Mouse (Mus musculus) adrenal gland, adult 18-20 months (tissue): ENCODE measurements at regions not wholly inside any gene's neighbourhood (a gene's known extent, or its start where the extent isn't known, plus 50 kb on each side); places are given as distances from the start of the nearest gene placed in this dataset.

Experiments
- DNase-seq, 2 experiments: peaks; one replicate each; pipeline ENCODE4 v3.0.0; 2021 to 2022; ENCODE audit warnings: low spot score in 2 of 2

DNA sequence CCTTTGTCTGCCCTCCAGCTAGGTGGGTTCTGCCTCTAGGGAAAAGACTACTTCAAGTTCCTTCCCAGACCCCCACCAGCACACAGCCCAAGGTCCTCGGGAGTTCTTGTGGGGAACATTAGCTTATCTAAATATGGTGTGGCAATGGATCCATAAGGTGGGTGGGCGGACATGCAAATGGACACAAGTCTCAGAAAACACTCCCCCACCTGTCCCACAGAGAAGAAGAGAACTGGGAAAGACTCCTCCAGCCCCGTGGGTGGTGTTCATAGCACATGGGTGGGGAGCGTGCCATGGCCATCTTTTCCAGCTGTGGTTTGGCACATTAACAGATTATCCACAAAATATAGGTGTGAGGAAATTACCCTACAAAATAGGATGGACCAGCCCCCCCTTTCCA, 177.5 kb downstream of the Bcl11b start:
- DNase-seq, result no peak

GRCm38 (mm10) chr12:107831400-107832128, 171.8 kb downstream of the Bcl11b start:
- DNase-seq, result no peak

DNA sequence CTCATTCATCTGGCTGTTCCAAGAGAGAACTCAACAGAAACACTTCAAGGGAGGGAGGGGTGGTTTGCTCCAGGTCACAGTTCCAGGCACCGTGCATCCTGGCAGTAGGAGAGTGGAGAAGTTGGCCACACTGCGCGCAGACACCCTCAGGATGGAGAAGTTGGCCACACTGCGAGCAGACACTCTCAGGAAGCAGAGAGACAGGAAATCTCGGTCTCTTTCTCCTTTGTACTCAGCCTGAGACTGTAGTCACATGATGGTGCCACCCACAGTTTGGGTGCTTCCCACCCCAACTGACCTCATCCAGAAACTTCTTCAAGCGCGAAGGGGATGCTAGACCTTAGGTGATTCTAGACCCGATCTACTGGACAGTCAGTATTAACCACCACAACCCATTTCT, 170.4 kb downstream of the Bcl11b start:
- no peak for DNase-seq

DNA sequence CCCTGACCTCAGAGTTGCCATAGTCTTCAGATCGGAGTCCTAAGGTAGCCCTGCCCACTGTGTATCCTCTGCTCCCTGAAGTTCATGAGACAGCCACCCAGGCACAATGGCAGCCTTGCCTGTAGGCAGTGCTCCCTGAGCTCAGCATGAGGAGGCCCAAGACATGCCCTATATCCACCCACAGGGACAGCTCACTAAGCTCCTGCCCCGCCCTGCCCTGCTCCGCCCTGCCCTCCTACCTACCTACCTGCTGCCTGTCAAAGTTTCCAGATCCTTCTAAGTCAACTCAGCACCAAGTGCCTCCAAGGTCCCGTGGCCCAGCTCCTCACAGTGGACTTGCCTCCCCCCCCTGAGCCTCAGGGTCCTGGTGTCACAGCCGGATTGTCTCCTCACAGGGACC, 168.9 kb downstream of the Bcl11b start:
- no peak for DNase-seq

GRCm38 (mm10) chr12:107837741-107838140, 165.7 kb downstream of the Bcl11b start:
- no peak for DNase-seq

DNA sequence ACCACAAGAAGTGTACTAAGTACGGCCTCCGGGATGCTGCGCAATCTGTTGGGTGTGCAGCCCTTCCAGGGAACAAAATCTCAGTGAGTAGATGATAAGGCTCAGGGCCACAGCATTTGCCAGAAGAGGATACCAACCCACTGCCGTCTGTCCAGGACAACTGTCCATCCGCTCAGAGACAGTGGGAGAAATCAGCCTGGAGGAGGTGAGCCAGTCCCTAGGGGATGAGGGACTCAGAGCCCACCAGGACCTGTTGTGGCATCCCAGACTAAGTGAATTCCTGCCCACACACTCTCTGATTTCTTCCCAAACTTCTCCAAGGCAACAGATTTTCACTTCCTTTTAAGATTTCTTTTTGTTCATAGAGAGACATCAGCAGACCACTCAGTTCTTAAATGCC, 158.8 kb downstream of the Bcl11b start:
- DNase-seq, result no peak

DNA sequence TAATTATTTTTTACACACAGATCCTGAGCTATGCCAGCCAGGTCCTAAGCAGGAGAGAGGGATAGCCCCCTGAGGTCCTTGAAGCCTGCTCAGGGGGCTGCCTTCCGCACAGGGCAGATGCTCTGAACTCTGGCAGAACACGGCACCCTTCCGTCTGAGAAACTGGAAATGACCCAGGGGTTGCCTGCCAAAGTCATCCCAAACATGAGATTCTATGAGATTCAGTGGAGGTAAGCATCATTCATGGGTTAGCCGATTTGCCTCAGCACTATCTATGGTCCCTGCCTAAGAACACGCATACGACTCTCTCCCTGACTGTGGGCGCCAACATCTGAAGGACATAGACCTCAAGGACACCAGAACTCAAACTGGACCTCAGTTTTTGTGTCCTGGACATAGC, 152.8 kb downstream of the Bcl11b start:
- DNase-seq, result peak in 1 of 2 experiments; percentile 9

DNA sequence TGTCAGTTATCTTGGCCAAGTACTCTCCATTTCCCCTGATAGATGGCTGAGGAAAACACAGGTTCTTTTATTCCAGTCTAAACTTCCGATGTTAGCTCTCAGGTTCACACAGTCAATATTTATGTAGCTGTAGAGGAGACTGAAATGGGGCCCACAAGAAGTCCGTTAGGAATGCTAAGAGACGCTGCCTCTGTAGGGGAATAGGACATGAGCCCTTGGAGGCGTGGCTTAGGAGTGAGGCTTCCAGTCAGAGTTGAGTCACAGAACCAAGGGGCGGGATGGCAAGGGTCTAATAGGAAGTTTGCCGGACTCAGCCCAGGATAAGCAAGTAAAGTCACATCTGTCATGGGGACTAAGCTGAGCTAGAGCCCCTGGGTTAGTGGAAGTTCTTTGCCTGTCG, 150.5 kb downstream of the Bcl11b start:
- no peak for DNase-seq

- DNase-seq, result peak in 1 of 2 experiments; percentile 7
Observed at GRCm38 (mm10) chr12:107855547-107855946, 147.9 kb downstream of the Bcl11b start.

- DNase-seq, result peak in 1 of 2 experiments; percentile 13
Observed at GRCm38 (mm10) chr12:107856421-107857043, 146.9 kb downstream of the Bcl11b start.

DNA sequence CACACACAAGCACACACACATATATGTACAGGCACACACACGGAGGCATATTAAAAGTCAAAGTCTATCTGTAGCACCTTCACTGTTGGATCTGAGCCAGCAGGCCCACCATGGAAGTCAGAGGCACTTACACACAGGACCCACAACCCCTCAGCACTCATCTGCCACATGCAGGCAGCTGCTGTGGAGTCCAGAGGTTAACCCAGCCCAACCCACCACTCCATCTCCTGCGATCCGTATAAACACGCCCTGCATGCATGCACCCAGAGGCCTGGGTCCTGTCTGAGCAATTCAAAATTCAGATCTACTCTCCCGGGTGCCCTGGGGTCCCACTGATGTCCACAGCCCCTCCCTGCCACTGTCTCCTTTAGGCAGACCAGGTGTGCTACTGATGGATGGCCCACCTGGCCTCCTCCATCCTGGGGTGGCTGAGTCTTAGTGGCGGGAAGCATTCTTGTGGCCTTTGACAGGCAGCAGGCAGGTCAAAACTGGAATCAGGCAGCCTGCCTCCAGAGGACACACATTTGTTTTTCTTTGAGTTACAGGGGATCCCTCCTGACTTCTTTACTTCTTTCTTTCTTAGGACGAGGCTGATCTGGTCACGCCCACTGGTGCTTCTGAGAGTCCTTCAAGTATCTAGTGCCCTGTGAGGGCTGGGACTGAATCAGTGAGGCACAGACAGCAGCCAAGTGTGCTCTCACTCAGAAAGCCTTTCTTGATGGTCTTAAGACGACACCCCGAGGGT, 144.7 kb downstream of the Bcl11b start:
- DNase-seq, result no peak

DNA sequence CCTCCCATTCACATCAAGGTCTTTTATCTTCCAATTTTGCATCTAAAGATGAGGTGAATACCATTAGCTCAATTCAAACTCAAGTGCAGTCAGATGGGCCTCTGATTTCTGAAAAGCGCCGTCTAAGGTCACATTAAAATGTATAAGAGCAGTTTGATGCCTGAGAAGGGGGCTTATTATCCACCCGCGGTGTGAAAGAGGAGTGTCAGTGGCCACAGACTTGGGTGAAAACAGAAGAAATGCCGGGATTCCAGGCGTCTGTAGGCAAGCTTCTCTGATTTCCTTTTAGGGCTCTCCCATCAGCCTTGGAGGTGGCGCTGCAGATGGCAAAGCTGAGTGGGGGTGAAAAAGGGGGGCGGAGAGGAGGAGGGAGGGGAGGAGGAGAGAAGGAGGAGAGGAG, 143.7 kb downstream of the Bcl11b start:
- DNase-seq, result no peak

DNA sequence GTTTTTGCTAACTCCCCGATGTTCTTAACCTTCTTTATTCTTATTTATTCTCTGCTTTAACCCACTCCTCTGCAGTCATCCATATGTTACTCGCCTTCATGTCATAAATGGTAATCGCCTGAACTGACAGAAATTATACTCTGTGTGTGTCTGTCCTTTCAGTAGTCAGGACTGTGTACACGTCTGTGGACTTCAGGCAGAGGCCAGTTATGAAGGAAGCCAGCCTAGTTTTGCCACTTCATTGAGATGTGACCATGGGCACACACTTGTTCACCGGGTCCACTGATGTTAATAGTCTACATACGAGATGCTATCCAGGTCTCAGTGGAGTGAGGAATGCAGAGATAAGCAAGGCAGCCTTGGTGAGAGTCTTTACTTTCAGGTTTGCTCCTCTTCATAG, 143.0 kb downstream of the Bcl11b start:
- no peak for DNase-seq
